Mouse (Mus musculus) left cerebral cortex, adult 8-10 months (tissue): Measurements from ENCODE around the gene Adgrf1. TPM values are rescaled to one million over a fixed set of nuclear protein-coding genes. Genes with fewer than 3 reads are reported as not detected.

ENCODE experiments used
- DNase-seq, 2 experiments: peaks; one replicate each; pipeline ENCODE4 v3.0.0; 2022; ENCODE audit warnings: low spot score in 2 of 2
- total RNA-seq, 4 experiments: library from RNA; stranded (reverse); gene quantifications; 2 replicates each; pipeline ENCODE4 v1.2.4; 2022

The Adgrf1 gene
- total RNA-seq, 4 experiments from 2014 or later = not detected

DNA sequence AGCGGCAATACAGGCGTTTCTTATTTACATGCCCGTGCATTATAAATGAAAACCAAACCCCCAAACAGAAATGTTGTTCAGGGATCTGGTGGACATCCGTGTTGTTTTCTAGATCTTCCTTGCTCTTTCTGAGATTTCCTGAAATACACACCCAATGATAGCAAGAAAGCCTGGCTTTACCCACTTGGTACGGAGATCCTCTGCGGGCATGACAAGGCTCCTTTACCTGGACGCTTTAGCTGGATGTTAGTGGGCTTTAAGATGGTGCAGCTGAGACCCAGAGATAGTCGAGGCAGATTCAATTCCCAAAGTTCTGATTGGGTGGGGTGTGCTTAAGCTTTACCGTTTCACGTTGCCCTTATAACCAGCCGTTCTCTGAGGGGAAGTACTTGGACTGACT is 90.9 kb downstream of the Adgrf1 start:
- DNase-seq = no peak

DNA sequence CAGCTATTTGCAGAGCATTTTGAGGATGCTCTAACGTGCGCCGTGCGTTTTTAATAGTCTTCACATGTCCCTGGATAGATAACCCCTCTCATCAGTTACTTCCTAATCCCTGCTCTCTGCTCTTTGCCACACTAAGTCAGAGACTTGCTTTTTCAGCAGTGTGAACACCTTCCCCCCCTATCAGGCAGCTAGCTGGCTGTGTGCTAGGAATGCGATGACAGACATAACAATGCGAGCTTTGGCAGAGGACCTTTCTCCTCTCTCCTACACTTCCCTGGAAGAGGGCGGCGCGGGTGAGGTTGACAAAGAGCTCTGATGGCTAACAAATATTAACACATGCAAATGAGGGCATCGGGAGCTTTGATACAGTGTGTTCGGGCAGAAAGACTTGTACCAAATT is 92.2 kb downstream of the Adgrf1 start:
- no peak for DNase-seq

DNA sequence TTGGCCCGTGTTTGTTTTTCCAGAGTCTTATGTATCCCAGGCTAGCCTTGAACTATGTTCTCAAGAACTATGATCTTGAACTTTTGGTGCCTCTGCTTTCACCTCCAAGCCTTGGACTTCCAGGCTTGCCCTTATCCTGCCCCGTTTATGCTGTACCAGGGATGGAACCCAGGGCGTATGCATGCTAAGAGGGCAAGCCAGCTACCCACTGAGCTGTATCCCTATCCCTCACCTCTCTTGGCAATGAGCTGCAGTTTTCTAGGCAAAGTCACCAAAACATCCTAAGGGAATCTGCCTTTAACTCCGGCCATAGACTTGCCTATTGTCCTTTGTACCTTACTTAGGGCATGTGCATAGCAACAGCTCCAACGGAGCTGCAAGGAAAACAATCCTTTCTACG is 92.8 kb downstream of the Adgrf1 start:
- DNase-seq = no peak

DNA sequence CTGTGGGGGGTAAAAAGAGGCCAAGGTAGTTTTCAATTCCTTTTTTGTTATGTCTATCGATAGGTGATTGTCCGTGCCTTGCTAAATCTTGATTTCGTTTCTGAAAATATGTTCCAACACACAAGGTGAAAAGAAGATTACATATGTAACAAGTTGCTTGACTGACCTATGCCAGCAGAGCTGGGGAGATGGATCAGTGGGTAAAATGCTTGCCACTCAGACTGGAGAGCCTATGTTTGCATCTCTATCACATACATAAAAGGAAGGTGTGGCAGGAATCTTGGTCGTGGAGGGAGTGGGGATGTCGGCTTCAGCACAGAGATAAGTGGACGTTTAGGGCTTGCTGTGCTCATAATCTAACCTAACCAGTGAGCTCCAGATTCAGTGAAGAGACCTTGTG is 93.8 kb downstream of the Adgrf1 start:
- DNase-seq = no peak

DNA sequence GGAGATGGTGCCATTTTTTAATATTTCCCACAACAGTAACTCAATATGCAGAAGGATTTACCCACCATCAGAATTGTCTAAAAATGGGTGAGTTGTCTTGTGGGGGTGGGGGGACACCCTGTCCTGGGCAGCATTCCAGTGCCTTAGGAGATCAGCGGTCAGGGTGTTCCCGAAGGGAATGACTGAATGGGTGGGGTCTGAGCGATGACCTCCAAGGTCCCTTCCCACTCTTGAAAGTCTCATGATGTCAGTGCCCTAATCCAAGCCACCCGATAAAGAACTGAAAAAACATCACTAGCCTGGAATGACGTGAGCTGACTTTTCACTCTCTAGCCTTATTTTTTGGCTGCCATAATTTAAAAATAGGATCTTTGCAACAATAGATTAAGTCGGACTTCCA is 95.2 kb downstream of the Adgrf1 start:
- DNase-seq = no peak

DNA sequence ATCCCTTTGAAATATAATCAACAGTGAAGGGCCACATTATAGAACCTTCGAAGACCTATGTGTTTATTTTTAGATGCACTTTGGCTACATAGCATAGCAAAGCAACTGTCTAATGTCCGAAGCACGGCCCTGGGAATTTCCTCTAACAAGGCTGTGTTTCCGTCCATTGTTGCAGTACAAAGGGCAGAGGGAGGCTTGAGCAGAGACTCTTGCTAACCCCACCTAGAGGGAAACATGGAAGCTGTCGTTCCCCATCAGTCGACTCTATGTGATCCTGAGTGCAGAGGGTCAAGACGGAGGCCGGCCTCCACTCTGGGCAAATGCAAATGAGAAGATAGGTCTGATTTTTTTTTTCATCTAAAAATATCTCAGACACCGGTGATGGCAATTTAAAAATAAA is 96.4 kb downstream of the Adgrf1 start:
- no peak for DNase-seq

DNA sequence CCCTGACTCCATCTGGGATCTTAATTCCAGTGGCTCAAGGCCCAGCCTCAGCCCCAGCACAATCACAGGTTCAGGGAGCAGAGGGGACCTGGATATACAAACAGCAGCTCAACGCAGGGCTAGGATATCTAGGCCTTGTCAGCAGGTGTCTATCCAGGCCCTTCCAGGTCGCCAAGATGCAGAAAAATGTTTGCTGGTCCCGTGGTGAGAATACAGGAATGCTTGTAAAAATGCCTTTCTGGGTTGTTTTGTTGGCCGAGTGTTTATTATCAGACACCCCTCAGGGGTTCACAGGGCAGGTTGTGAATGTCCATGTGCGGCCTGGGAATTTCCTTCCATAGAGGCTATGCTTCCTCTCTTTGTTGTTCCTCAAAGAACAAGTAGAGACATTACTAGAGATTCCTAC is 98.0 kb downstream of the Adgrf1 start:
- no peak for DNase-seq

DNA sequence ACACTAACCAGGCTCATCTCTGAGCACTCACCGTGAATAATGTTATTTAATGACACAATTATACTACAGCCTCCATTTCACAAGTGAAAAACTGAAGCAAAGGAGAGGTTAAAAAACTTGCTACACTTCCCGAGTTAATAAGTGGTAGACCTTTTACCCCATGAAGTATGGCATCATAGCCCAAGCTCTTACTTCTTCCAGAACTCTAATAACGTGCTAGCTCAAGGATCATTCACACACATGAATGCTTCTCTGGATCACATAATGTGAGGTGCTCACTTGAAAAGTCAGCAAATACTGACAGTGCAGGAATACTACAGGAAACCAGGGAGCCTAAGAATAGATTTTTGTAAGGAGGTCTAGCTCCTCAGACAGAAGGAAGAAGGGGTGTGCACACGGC is 102.5 kb downstream of the Adgrf1 start:
- no peak for DNase-seq

DNA sequence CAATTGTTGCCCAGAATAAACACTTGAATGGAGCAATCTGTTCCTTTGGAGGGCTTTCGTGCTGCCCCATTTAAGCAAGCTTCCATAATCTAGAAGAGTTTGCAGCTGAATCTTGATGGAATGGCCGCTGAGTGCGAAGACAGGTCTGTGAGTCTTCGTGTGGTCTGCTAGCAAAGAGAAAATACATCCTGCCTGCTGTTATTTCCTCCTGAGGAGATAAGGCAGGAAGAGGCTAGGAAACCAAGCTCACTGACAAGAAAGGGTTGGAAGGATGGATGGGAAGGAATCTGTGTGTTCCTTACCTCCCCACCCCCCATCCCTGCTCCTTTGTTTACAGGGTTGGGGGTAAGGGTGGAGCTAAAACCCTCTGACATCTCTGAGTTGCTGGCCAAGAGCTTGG is 103.9 kb downstream of the Adgrf1 start:
- no peak for DNase-seq

Other genes starting within 250 kb of the Adgrf1 start
- gene Adgrf5, start 90.1 kb downstream of the Adgrf1 start, total RNA-seq = 10 to 100 TPM; 31.6 to 43.9 (median 36.7) TPM
- gene Mep1a, start 232.5 kb downstream of the Adgrf1 start, total RNA-seq = not detected